Mouse (Mus musculus): ENCODE measurements around the gene Adck2. TPM values are rescaled to one million over a fixed set of nuclear protein-coding genes. Genes with fewer than 3 reads are reported as not detected.

Adck2 gene
- polyA plus RNA-seq, 1 experiment from 2014 or later, result 28.4 TPM

DNA sequence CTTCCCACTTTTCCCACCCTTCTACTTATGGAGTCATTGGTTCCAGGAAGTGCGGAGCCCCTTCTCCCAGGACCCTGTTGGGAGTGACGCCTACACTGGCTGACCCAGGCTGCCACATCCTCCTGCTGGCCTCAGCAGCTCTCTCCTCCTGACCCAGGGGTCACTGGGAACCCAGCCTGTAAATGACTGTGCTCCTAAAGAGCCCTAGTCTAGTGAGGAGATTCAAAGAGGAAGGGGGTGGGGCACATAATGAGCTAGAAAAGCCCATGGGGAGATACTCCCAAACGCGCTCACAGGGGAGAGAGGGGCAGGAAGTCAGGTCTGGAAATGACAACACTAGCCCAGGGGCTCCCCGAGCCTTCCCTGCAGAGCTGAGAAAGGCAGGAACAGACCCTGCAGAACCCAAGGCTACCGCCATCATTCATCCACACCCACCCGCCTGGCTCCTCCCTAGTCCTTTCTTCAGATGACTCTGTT lies 34.0 kb upstream of the Adck2 start:
- DNase-seq (ENCODE audit: low spot score, missing footprints) (no peak), ATAC-seq (ENCODE audit: low FRiP score) (peak; percentile 43)
- peak overlapping the region; percentile 25; the same call in 1 of the 2 replicates for H3K9ac ChIP-seq (ENCODE audit: low read length)
- H3K27ac ChIP-seq (ENCODE audit: low read depth, low read length), result peak overlapping the region; percentile 58
- H3K9me3 ChIP-seq (ENCODE audit: control insufficient read depth, low read length), result no peaks in the 10 kb centered on the region
- H3K36me3 ChIP-seq (ENCODE audit: control insufficient read depth, insufficient read depth, low read length), result no peaks in the 10 kb centered on the region
- H3K4me3 ChIP-seq (ENCODE audit: low read depth, low read length), result no peak overlapping the region
- H3K4me1 ChIP-seq (ENCODE audit: control insufficient read depth, insufficient read depth, low read length), result peaks cover 45% of the 10 kb centered on the region
- 0 out of 2 replicates have a peak overlapping the region, but pooled peaks have one; percentile 8 for H3K4me2 ChIP-seq
- no peaks in the 10 kb centered on the region for H3K27me3 ChIP-seq (ENCODE audit: control insufficient read depth, insufficient read depth, low read length)
- WGBS, result 12% methylated on average over 7 of the region's 7 CpGs

DNA sequence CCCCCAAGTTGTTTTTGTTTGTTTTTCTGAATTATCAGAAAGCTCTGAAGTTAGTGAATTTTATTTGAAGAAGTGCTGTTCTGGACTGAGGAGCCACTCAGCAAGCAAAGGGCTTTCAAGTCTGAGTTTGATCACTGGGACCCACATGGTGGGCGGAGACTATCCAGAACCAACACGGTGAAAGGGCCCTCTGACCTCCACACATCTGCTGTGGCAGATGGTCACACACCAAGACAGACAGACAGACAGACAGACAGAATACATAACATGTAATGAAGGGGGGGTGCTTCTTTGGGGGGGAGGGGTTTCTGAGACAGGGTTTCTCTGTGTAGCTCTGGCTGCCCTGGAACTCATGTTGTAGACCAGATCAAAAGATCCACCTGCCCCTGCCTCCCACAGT lies 33.1 kb upstream of the Adck2 start:
- ATAC-seq (ENCODE audit: low FRiP score) (no peak), DNase-seq (ENCODE audit: low spot score, missing footprints) (no peak)
- Histone ChIP-seq H3K27me3 (ENCODE audit: control insufficient read depth, insufficient read depth, low read length) (no peaks in the 10 kb centered on the region), H3K27ac (ENCODE audit: low read depth, low read length) (peak overlapping the region; percentile 58), H3K4me2 (no peak overlapping the region), H3K36me3 (ENCODE audit: control insufficient read depth, insufficient read depth, low read length) (no peaks in the 10 kb centered on the region), H3K4me3 (ENCODE audit: low read depth, low read length) (no peak overlapping the region), H3K4me1 (ENCODE audit: control insufficient read depth, insufficient read depth, low read length) (peaks cover 52% of the 10 kb centered on the region), H3K9ac (ENCODE audit: low read length) (no peak overlapping the region), H3K9me3 (ENCODE audit: control insufficient read depth, low read length) (no peaks in the 10 kb centered on the region)
- 48% methylated on average over 2 of the region's 2 CpGs for WGBS

DNA sequence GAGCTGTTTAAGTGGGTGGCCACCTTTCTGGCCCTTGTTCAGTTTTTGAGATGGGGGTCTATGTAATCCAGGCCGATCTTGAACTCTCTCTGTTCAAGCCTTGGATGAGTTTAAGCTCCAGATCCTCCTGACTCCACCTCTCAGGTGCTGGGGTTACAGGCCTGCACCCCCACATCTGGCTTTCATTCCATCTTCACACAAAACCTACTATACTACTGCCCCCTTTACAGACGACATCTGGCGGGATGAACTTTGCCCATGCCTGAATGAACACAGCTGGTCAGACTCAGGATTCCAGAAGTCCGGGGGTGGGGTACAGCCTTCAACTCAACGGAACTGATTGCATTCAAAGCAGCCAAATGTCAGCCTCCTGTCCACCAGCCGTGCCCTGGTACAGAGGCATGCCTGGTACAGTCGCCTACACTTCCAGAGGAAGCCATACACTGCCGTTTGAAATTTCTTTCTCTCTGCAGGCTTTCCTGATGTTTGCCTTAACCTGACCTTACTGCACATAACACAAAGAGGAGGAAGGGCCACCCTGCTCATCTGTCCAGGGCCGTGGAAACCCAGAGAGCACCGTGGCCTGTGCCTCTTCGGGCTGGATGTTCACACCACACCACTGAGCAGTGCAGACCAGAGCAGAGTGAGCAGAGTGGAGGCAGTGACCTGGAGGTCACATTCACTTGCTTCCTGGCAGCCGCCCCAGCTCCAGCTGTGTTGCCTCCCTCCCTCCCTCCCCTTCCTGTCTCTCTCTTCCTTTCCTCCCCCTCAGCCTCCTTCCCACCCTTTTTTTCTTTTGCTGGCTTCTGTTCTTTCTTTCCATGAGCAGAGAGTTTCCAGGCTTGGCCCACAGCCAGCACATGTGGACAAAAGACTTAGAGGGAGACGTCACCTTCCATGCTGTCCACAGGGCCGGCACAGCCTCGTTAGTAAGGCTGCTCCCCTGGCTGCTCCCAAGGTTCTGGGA lies 30.8 kb upstream of the Adck2 start:
- peak overlapping the region; percentile 52 for H3K27ac ChIP-seq (ENCODE audit: low read depth, low read length)
- peaks cover 61% of the 10 kb centered on the region for H3K4me1 ChIP-seq (ENCODE audit: control insufficient read depth, insufficient read depth, low read length)
- no peaks in the 10 kb centered on the region for H3K36me3 ChIP-seq (ENCODE audit: control insufficient read depth, insufficient read depth, low read length)
- WGBS, result 18% methylated on average over 15 of the region's 15 CpGs
- ATAC-seq (ENCODE audit: low FRiP score) (peak; percentile 83), DNase-seq (ENCODE audit: low spot score, missing footprints) (peak; percentile 93)
- no peaks in the 10 kb centered on the region for H3K27me3 ChIP-seq (ENCODE audit: control insufficient read depth, insufficient read depth, low read length)
- H3K9ac ChIP-seq (ENCODE audit: low read length), result peak overlapping the region; percentile 48
- no peaks in the 10 kb centered on the region for H3K9me3 ChIP-seq (ENCODE audit: control insufficient read depth, low read length)
- H3K4me2 ChIP-seq, result peak overlapping the region; percentile 8; the same call in 1 of the 2 replicates
- H3K4me3 ChIP-seq (ENCODE audit: low read depth, low read length), result no peak overlapping the region

DNA sequence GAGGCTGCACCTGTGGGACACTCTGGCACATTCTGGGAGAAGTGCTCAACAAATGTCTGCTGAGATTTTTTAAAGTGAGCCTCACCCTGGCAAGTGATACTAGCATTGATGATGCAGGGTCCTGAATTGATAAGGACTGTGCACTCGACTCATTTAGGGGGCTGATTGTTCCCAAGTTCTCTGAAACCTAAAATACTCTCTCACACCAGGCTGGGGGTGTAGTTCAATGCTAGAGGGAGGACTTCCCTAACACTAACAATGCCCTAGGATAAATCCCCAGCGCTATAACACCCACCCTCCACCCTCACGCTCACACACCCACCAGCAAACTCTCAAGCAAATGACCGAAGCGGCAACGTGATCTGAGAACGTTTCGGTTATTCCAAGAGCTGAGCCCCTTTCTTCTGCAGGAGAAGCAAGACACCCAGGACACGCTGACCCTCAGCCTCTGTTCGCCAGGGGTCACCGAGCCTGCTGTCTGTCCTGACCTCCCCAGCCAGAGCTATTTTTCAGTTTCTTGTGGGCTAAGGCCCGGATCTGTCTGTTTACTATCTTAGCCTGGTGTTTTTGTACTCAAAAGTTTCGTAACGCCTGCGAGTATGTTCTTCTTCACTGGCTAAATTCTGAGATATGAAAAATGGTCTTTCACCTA lies 29.8 kb upstream of the Adck2 start:
- H3K4me2 ChIP-seq, result no peak overlapping the region
- no peaks in the 10 kb centered on the region for H3K27me3 ChIP-seq (ENCODE audit: control insufficient read depth, insufficient read depth, low read length)
- no peaks in the 10 kb centered on the region for H3K36me3 ChIP-seq (ENCODE audit: control insufficient read depth, insufficient read depth, low read length)
- ATAC-seq (ENCODE audit: low FRiP score) (no peak), DNase-seq (ENCODE audit: low spot score, missing footprints) (peak; percentile 91)
- peaks cover 61% of the 10 kb centered on the region for H3K4me1 ChIP-seq (ENCODE audit: control insufficient read depth, insufficient read depth, low read length)
- H3K9ac ChIP-seq (ENCODE audit: low read length), result peak overlapping the region; percentile 48
- H3K4me3 ChIP-seq (ENCODE audit: low read depth, low read length), result no peak overlapping the region
- no peaks in the 10 kb centered on the region for H3K9me3 ChIP-seq (ENCODE audit: control insufficient read depth, low read length)
- WGBS, result 11% methylated on average over 15 of the region's 15 CpGs
- H3K27ac ChIP-seq (ENCODE audit: low read depth, low read length), result peak overlapping the region; percentile 52

DNA sequence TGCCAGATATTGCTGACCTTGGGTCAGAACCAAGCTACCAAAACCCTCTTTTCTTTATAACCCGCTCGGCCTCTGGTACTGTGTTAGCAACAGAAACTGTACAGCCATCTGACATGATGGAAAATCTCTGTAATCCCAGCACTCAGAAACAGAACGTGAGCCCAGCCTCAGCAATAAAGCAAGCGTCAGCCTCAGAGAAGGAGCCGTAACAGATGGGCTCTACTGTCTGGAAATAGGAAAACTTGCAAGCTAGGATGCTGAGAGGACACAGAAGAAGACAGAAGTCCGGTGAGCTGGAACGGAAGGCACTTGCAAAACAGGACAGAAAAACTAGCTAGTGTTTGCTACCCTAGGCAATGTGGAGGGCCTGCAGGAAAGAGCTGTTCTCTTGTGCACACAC lies 28.2 kb upstream of the Adck2 start:
- WGBS, result 89% methylated on average over 7 of the region's 7 CpGs

DNA sequence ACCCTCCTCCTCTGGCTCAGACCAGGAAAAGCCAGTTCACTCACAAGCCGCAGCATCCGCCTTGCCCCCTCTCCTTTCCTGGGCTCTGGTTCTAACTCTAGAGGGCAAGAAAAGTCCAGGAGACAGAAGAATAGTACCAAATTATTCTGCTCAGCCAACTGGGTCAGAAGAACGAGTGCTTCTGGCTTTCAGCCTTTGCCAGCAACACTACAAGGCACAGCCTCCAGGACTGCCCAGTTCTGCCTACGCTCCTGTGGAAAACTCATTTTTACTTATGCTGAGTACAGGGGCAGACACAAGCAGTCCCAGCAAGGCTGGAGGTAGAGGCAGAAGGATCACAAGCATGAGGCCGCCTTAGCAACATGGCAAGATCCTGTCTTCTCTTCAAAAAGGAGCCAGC lies 25.6 kb upstream of the Adck2 start:
- H3K4me3 ChIP-seq (ENCODE audit: low read depth, low read length), result no peak overlapping the region
- 83% methylated on average over 5 of the region's 5 CpGs for WGBS
- DNase-seq (ENCODE audit: low spot score, missing footprints), result no peak
- no peak for ATAC-seq (ENCODE audit: low FRiP score)
- no peaks in the 10 kb centered on the region for H3K36me3 ChIP-seq (ENCODE audit: control insufficient read depth, insufficient read depth, low read length)
- H3K27ac ChIP-seq (ENCODE audit: low read depth, low read length), result no peak overlapping the region
- H3K4me1 ChIP-seq (ENCODE audit: control insufficient read depth, insufficient read depth, low read length), result peaks cover 39% of the 10 kb centered on the region
- no peak overlapping the region for H3K9ac ChIP-seq (ENCODE audit: low read length)
- H3K9me3 ChIP-seq (ENCODE audit: control insufficient read depth, low read length), result no peaks in the 10 kb centered on the region
- H3K27me3 ChIP-seq (ENCODE audit: control insufficient read depth, insufficient read depth, low read length), result no peaks in the 10 kb centered on the region
- H3K4me2 ChIP-seq, result no peak overlapping the region

More for the DNA sequence above, 28.2 kb upstream of the Adck2 start:
- peaks cover 45% of the 10 kb centered on the region for H3K4me1 ChIP-seq (ENCODE audit: control insufficient read depth, insufficient read depth, low read length)
- H3K9me3 ChIP-seq (ENCODE audit: control insufficient read depth, low read length), result no peaks in the 10 kb centered on the region
- DNase-seq (ENCODE audit: low spot score, missing footprints) (no peak), ATAC-seq (ENCODE audit: low FRiP score) (no peak)
- no peaks in the 10 kb centered on the region for H3K27me3 ChIP-seq (ENCODE audit: control insufficient read depth, insufficient read depth, low read length)
- no peak overlapping the region for H3K27ac ChIP-seq (ENCODE audit: low read depth, low read length)
- H3K36me3 ChIP-seq (ENCODE audit: control insufficient read depth, insufficient read depth, low read length), result no peaks in the 10 kb centered on the region
- H3K4me2 ChIP-seq, result no peak overlapping the region
- no peak overlapping the region for H3K4me3 ChIP-seq (ENCODE audit: low read depth, low read length)
- no peak overlapping the region for H3K9ac ChIP-seq (ENCODE audit: low read length)

DNA sequence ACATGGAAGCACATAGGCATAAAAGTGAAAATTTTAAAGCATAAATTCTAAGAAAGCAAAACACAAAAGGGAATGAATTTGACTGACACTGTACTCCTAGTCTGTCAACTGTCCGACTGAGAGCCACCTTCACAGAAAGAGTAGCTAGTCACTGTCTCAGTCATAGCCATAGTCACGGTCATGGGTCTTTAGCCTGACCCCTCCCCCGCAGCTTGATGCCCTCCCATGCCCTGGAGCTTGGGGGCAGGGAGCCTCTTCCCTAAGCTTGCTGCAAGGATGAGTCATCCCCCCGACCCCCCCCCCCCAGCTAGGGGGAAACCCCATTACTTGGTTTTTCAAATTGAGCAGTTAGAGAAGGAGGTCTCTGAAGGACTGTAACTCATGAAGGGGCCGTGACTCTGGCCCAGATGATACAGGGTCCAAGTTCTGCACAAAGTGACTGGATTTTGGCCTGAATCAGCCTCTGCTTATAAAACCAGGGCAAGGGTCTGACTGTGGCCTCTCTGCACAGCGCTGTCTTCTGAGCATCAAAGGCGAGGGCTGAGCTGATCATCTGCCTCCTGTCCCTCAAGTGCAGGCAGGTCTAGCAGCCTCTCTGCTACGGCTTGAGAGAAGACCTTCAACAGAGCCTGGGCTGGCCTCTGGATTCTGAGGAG lies 21.6 kb upstream of the Adck2 start:
- no peaks in the 10 kb centered on the region for H3K9me3 ChIP-seq (ENCODE audit: control insufficient read depth, low read length)
- no peaks in the 10 kb centered on the region for H3K36me3 ChIP-seq (ENCODE audit: control insufficient read depth, insufficient read depth, low read length)
- peaks cover 28% of the 10 kb centered on the region for H3K4me1 ChIP-seq (ENCODE audit: control insufficient read depth, insufficient read depth, low read length)
- no peak overlapping the region for H3K4me2 ChIP-seq
- no peak overlapping the region for H3K4me3 ChIP-seq (ENCODE audit: low read depth, low read length)
- no peak for DNase-seq (ENCODE audit: low spot score, missing footprints)
- no peak overlapping the region for H3K9ac ChIP-seq (ENCODE audit: low read length)
- H3K27me3 ChIP-seq (ENCODE audit: control insufficient read depth, insufficient read depth, low read length), result no peaks in the 10 kb centered on the region
- ATAC-seq (ENCODE audit: low FRiP score), result no peak
- peak overlapping the region; percentile 22; the same call in 1 of the 2 replicates for H3K27ac ChIP-seq (ENCODE audit: low read depth, low read length)
- WGBS, result 59% methylated on average over 8 of the region's 8 CpGs

DNA sequence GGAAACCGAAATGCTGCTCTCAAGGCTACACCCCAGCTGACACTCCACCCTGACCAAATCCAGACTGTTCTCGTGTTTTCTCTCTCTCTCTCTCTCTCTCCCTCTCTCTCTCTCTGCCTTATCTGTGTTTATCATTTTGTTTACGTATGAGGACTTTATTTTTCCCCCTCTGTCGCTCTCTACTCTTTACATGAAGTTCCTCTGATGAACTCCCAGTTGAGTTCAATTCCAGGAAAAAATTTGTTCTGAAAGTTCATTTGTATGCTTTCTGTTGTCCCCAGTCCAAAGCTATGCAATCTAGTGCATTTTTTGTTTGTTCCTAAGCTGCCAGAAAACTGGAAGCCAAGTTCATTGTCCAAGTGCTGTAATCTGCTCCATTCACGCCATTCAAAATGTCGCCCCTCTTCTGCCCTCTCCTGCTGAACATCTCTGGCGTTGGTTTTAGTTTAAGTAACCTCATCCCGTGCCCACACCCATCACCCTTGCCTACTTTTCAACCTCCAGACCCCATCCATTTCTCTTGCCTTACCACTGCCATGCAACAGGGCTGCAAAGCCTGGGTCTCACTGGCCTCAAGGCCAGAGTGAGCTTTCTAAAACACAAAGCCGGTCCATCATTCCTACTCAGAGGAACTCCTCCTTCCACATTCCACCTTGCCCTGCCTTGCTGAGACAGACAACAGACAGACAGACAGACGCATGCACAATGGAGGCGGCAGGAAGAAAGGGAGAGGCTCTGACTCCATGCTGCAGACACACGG lies 18.6 kb upstream of the Adck2 start:
- Histone ChIP-seq H3K27ac (ENCODE audit: low read depth, low read length) (no peak overlapping the region), H3K27me3 (ENCODE audit: control insufficient read depth, insufficient read depth, low read length) (no peaks in the 10 kb centered on the region), H3K9me3 (ENCODE audit: control insufficient read depth, low read length) (no peaks in the 10 kb centered on the region), H3K9ac (ENCODE audit: low read length) (peak overlapping the region; percentile 95; the same call in 1 of the 2 replicates), H3K36me3 (ENCODE audit: control insufficient read depth, insufficient read depth, low read length) (no peaks in the 10 kb centered on the region; the same call in 1 of the 2 replicates), H3K4me3 (ENCODE audit: low read depth, low read length) (peak overlapping the region; percentile 83), H3K4me2 (peak overlapping the region; percentile 66), H3K4me1 (ENCODE audit: control insufficient read depth, insufficient read depth, low read length) (peaks cover 36% of the 10 kb centered on the region)
- no peak for ATAC-seq (ENCODE audit: low FRiP score)
- 66% methylated on average over 12 of the region's 12 CpGs for WGBS
- DNase-seq (ENCODE audit: low spot score, missing footprints), result no peak

All from midbrain, embryonic 11.5 days (tissue).